Mouse (Mus musculus): ENCODE measurements around the gene Set. TPM values are rescaled to one million over a fixed set of nuclear protein-coding genes. Genes with fewer than 3 reads are reported as not detected.

Set gene
- total and polyA plus RNA-seq, 3 experiments: 250 to 973 (median 580) TPM

- DNase-seq (ENCODE audit: low read depth, low spot score): no peak
- Histone ChIP-seq H3K4me3 (ENCODE audit: control insufficient read depth in 1 of 2, insufficient read depth in 1 of 2, low read depth in 2 of 2, low read length in 2 of 2) (no peak overlapping the region), H3K4me1 (ENCODE audit: control insufficient read depth in 1 of 2, insufficient read depth in 2 of 2, low read length in 2 of 2) (peaks cover 0 to 12% of the 10 kb centered on the region in 2 experiments; a peak in 2 of 4 replicates), H3K27me3 (ENCODE audit: control insufficient read depth in 1 of 2, insufficient read depth in 2 of 2, low read length in 2 of 2) (no peaks in the 10 kb centered on the region), H3K27ac (ENCODE audit: control insufficient read depth, low read depth, low read length) (no peak overlapping the region), H3K9me3 (replicated peaks; ENCODE audit: insufficient read depth, low read length) (no peaks in the 10 kb centered on the region), H3K79me2 (ENCODE audit: control insufficient read depth, insufficient read depth, low read length, poor library complexity) (peaks cover 3% of the 10 kb centered on the region; the same call in 1 of the 2 replicates), H3K36me3 (ENCODE audit: control insufficient read depth in 1 of 2, insufficient read depth in 2 of 2, low read length in 2 of 2) (peaks cover 0 to 6% of the 10 kb centered on the region in 2 experiments; a peak in 2 of 4 replicates), H3K9ac (ENCODE audit: control insufficient read depth, low read depth, low read length, poor library complexity, severe bottlenecking) (no peak overlapping the region)
- TF ChIP-seq GATA1 (IDR thresholded peaks at IDR 0.05; ENCODE audit: low read depth, low read length) (no peak), POLR2A (IDR thresholded peaks at IDR 0.05; ENCODE audit: control insufficient read depth in 1 of 2, insufficient read depth in 1 of 2, low read depth in 1 of 2, low read length in 2 of 2, poor library complexity in 1 of 2) (no peak), RAD21 (IDR thresholded peaks at IDR 0.05; ENCODE audit: low read depth, low read length) (no peak), E2F4 (IDR thresholded peaks at IDR 0.05; ENCODE audit: borderline replicate concordance, low read depth, low read length) (no peak), ETS1 (IDR thresholded peaks at IDR 0.05; ENCODE audit: low read depth, low read length) (no peak), USF1 (IDR thresholded peaks at IDR 0.05; ENCODE audit: low read depth, low read length) (no peak), ZC3H11A (IDR thresholded peaks at IDR 0.05; ENCODE audit: low read depth, low read length) (no peak), BHLHE40 (IDR thresholded peaks at IDR 0.05; ENCODE audit: borderline replicate concordance, low read depth, low read length) (no peak), CHD2 (IDR thresholded peaks at IDR 0.05; ENCODE audit: low read length) (no peak), ELF1 (IDR thresholded peaks at IDR 0.05; ENCODE audit: low read depth, low read length) (no peak), MYB (IDR thresholded peaks at IDR 0.05; ENCODE audit: low read depth, low read length) (no peak), TBP (IDR thresholded peaks at IDR 0.05; ENCODE audit: low read depth, low read length) (no peak), SMC3 (IDR thresholded peaks at IDR 0.05; ENCODE audit: low read depth, low read length) (no peak), KAT2A (conservative IDR thresholded peaks at IDR 0.05; ENCODE audit: low read depth, low read length) (no peak), ZKSCAN1 (IDR thresholded peaks at IDR 0.05; ENCODE audit: low read depth, low read length) (no peak), CHD1 (IDR thresholded peaks at IDR 0.05; ENCODE audit: low read depth, low read length) (no peak), ZMIZ1 (IDR thresholded peaks at IDR 0.05; ENCODE audit: low read depth, low read length) (no peak)
Measured at GRCm38 (mm10) chr2:30056736-30057135, 442 bp upstream of the Set start.

- TF ChIP-seq MEF2A (IDR thresholded peaks at IDR 0.05; ENCODE audit: extremely low read depth, insufficient replicate concordance, low read depth, low read length, poor library complexity, severe bottlenecking) (no peak), UBTF (IDR thresholded peaks at IDR 0.05; ENCODE audit: borderline replicate concordance, insufficient read depth, low read depth, low read length) (no peak), RCOR1 (IDR thresholded peaks at IDR 0.05; ENCODE audit: low read depth, low read length) (no peak), SIN3A (IDR thresholded peaks at IDR 0.05; ENCODE audit: low read length) (no peak), NELFE (IDR thresholded peaks at IDR 0.05; ENCODE audit: low read depth, low read length) (no peak), CHD2 (IDR thresholded peaks at IDR 0.05; ENCODE audit: low read length) (no peak), TCF12 (IDR thresholded peaks at IDR 0.05; ENCODE audit: low read depth, low read length) (no peak), KAT2A (conservative IDR thresholded peaks at IDR 0.05; ENCODE audit: low read depth, low read length) (no peak), TAL1 (IDR thresholded peaks at IDR 0.05; ENCODE audit: low read length) (no peak), BHLHE40 (IDR thresholded peaks at IDR 0.05; ENCODE audit: borderline replicate concordance, low read depth, low read length) (no peak), RAD21 (IDR thresholded peaks at IDR 0.05; ENCODE audit: low read depth, low read length) (no peak), MAX (IDR thresholded peaks at IDR 0.05; ENCODE audit: low read length) (no peak), GABPA (IDR thresholded peaks at IDR 0.05; ENCODE audit: low read depth, low read length) (no peak)
- peaks cover 0 to 6% of the 10 kb centered on the region in 2 experiments; a peak in 2 of 4 replicates for H3K36me3 ChIP-seq (ENCODE audit: control insufficient read depth in 1 of 2, insufficient read depth in 2 of 2, low read length in 2 of 2)
- H3K27me3 ChIP-seq (ENCODE audit: control insufficient read depth in 1 of 2, insufficient read depth in 2 of 2, low read length in 2 of 2): no peaks in the 10 kb centered on the region
Measured at GRCm38 (mm10) chr2:30058418-30058817, 1.2 kb downstream of the Set start.

More at GRCm38 (mm10) chr2:30058418-30058817, 1.2 kb downstream of the Set start:
- Histone ChIP-seq H3K4me3 (ENCODE audit: control insufficient read depth in 1 of 2, insufficient read depth in 1 of 2, low read depth in 2 of 2, low read length in 2 of 2) (no peak overlapping the region), H3K27ac (ENCODE audit: control insufficient read depth, low read depth, low read length) (no peak overlapping the region), H3K9me3 (replicated peaks; ENCODE audit: insufficient read depth, low read length) (no peaks in the 10 kb centered on the region), H3K79me2 (ENCODE audit: control insufficient read depth, insufficient read depth, low read length, poor library complexity) (peaks cover 20% of the 10 kb centered on the region), H3K9ac (ENCODE audit: control insufficient read depth, low read depth, low read length, poor library complexity, severe bottlenecking) (no peak overlapping the region), H3K4me1 (ENCODE audit: control insufficient read depth in 1 of 2, insufficient read depth in 2 of 2, low read length in 2 of 2) (peaks cover 0 to 10% of the 10 kb centered on the region in 2 experiments; a peak in 2 of 4 replicates)
- no peak for DNase-seq (ENCODE audit: low read depth, low spot score)
